Mouse (Mus musculus) limb, embryonic 12.5 days (tissue): ENCODE measurements around the gene Hist1h4c. TPM values are rescaled to one million over a fixed set of nuclear protein-coding genes. Genes with fewer than 3 reads are reported as not detected.
"Not testable (repeated sequence)": the region's sequence is repeated elsewhere in the genome, so short reads cannot be mapped to it uniquely, and the experiment has no call there.

Experiments used
- ATAC-seq: fragments of 200-750 bp; cut with Nextera tagmentation; 2 replicates; pipeline ENCODE4 v1.8.0; 2017; ENCODE audit warnings: low read depth, moderate TSS enrichment; ENCODE audit not compliant: insufficient number of reproducible peaks, insufficient read depth, low FRiP score, low TSS enrichment
- H3K27ac ChIP-seq: fragments of 300-500 bp; sonication (generic); 2 replicates; pipeline ENCODE4 v1.5.1; 2016; ENCODE audit warnings: mild to moderate bottlenecking, moderate library complexity
- H3K27me3 ChIP-seq: fragments of 300-500 bp; sonication (generic); 2 replicates; pipeline ENCODE4 v1.6.1; 2016; ENCODE audit warnings: mild to moderate bottlenecking, moderate library complexity
- H3K36me3 ChIP-seq: fragments of 300-500 bp; sonication (generic); 2 replicates; pipeline ENCODE4 v1.6.1; 2016; ENCODE audit warnings: mild to moderate bottlenecking, moderate library complexity
- H3K4me1 ChIP-seq: fragments of 300-500 bp; sonication (generic); replicated peaks from 2 replicates; pipeline ENCODE4 v1.6.1; 2016
- H3K4me2 ChIP-seq: fragments of 300-500 bp; sonication (generic); 2 replicates; pipeline ENCODE4 v1.6.1; 2016; ENCODE audit warnings: mild to moderate bottlenecking, moderate library complexity
- H3K4me3 ChIP-seq: fragments of 300-500 bp; sonication (generic); replicated peaks from 2 replicates; pipeline ENCODE4 v1.5.1; 2016; ENCODE audit warnings: mild to moderate bottlenecking
- H3K9ac ChIP-seq: fragments of 300-500 bp; sonication (generic); replicated peaks from 2 replicates; pipeline ENCODE4 v1.6.1; 2016; ENCODE audit warnings: mild to moderate bottlenecking, moderate library complexity
- H3K9me3 ChIP-seq: fragments of 300-500 bp; sonication (generic); 2 replicates; pipeline ENCODE4 v1.6.1; 2016; ENCODE audit warnings: mild to moderate bottlenecking, moderate library complexity
- WGBS: fragments of 180-500 bp; shearing (Covaris S2); methylation state at CpG from one replicate; pipeline ENCODE4 v1.1.7; 2016; 5-methylcytosine and 5-hydroxymethylcytosine counted together
- polyA plus RNA-seq: library from polyadenylated mRNA; unstranded; fragments of >200 nt; fragmentation: Nextera tagmentation; extraction: Ambion mirVana; gene quantifications from 2 replicates; pipeline ENCODE4 v1.2.1, GENCODE M21; 2016

Gene Hist1h4c
- polyA plus RNA-seq, 1 experiment from 2014 or later: 18.4 TPM

DNA sequence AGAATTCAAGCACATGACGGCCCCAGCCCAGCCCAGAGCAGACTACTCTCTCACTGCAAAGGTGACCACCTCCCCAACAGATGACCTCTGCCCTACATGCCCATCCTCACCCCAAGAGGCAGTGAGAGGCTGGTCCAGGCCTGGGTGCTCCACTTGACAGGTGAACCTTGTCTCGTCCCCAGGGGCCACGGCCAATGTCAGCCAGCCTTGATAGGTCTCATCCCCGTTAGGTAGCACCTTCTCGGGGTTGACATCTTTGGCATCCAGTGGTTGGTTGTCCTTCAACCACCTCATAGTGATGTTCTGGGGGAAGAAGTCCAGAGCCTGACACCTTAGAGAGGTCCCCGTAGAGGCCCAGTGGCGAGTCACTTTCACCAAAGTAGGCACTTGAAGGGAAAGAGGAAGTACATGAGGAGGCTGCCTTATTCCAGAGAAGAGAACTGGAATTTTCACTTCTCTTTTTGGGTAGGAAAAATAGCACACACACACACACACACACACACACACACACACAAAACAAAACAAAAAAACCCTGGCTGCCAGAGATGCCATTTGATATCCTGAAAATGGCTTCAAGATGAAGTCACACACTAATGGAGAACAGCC is 7.6 kb upstream of the Hist1h4c start:
- Histone ChIP-seq H3K4me3 (no peak overlapping the region), H3K4me2 (no peak overlapping the region), H3K9me3 (no peaks in the 10 kb centered on the region), H3K36me3 (no peaks in the 10 kb centered on the region), H3K4me1 (peaks cover 28% of the 10 kb centered on the region), H3K27me3 (no peaks in the 10 kb centered on the region), H3K9ac (no peak overlapping the region), H3K27ac (no peak overlapping the region)
- 88% methylated on average over 7 of the region's 7 CpGs for WGBS
- ATAC-seq: no peak

DNA sequence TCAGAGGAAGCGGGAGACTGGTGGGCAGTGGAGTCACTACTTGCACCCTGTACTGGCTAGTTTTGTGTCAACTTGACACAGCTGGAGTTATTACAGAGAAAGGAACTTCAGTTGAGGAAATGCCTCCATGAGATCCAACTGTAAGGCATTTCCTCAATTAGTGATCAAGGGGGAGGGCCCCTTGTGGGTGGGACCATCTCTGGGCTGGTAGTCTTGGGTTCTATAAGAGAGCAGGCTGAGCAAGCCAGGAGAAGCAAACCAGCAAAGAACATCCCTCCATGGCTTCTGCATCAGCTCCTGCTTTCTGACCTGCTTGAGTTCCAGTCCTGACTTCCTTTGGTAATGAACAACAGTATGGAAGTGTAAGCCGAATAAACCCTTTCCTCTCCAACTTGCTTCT is 4.5 kb upstream of the Hist1h4c start:
- not testable (repeated sequence) for H3K9me3 ChIP-seq, ATAC-seq, H3K36me3 ChIP-seq, H3K4me3 ChIP-seq, H3K27me3 ChIP-seq, H3K27ac ChIP-seq, H3K4me2 ChIP-seq, H3K9ac ChIP-seq
- 86% methylated on average over 2 of the region's 2 CpGs for WGBS
- peaks cover 10% of the 10 kb centered on the region for H3K4me1 ChIP-seq

DNA sequence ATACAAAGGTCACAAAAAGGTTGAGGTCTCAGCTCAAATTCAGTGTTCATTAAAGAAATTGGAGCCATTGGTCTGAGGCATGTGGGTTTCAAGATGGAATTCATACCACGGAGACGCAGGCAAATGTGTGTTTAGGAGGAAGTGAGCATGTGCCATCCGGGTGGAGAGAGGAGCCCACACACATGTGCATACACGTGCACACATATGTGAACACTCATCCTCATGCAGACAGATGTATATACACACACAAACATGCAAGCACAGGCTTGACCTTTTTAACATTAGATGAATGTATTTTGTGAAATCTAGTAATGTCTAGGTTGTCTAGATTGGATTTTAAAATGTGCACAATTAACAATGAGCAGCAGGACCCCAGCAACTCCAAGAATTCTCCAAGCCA is 4.0 kb upstream of the Hist1h4c start:
- Histone ChIP-seq H3K9me3 (no peaks in the 10 kb centered on the region), H3K4me3 (no peak overlapping the region), H3K4me1 (peaks cover 10% of the 10 kb centered on the region), H3K27me3 (no peaks in the 10 kb centered on the region), H3K9ac (no peak overlapping the region), H3K36me3 (no peaks in the 10 kb centered on the region), H3K27ac (no peak overlapping the region), H3K4me2 (no peak overlapping the region)
- no peak for ATAC-seq
- 76% methylated on average over 4 of the region's 4 CpGs for WGBS

DNA sequence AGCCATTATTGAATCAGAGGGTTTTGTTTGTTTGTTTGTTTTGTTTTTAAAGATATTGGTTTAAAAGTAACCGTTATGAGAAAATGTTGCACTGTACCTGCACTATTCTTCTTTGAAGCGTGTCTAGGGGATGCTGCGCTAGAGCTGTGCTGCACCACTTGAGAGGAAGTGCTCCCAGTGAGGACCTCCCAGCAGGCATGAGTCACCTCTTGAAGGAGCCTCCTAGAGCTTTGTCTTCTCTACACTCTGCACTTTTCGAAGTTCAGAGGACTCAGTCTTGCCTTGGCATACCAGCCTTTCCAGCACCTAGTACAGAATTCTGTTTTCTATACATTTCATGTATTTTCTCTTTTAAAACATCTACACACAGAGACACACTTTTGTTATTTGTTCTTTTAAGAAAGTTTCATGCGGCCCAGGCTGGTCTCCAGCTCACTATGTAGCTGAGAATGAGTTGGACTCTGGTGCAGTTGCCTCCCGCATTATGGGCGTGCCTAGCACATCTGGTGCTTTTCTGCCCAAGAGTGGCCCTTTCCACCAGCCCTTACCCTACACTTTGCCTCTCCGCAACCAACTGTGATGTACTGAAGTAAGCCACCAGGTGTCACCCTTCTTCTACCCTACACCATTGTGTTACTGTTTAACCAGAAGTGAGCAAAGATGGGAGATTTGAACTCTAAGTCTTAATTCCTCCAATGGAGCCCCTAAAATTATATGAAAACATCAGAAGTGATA is 2.7 kb upstream of the Hist1h4c start:
- Histone ChIP-seq H3K9me3 (no peaks in the 10 kb centered on the region), H3K4me1 (peaks cover 13% of the 10 kb centered on the region), H3K9ac (0 out of 2 replicates have a peak overlapping the region, but pooled peaks have one; percentile 18), H3K4me2 (no peak overlapping the region), H3K4me3 (no peak overlapping the region), H3K36me3 (no peaks in the 10 kb centered on the region), H3K27ac (peak overlapping the region; percentile 50; the same call in 1 of the 2 replicates), H3K27me3 (no peaks in the 10 kb centered on the region)
- ATAC-seq: peak; percentile 77
- 38% methylated on average over 8 of the region's 8 CpGs for WGBS

DNA sequence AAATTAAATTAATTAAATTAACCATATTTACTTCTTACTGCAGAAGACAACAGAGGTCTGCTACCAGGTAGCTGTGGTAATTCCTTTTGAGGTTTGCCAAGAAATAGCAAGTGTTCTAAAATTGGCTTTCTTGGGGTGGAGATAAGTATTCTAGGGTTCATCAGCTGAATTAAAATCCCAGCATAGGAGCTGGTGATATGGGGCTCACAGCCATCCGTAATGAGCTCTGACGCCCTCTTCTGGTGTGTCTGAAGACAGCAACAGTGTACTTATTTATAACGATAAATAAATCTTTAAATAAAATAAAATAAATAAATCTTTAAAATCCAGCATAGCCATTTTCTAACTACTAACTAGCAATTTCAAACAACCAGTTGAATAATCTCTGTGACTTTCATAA is 1.5 kb upstream of the Hist1h4c start:
- H3K27me3 ChIP-seq: no peaks in the 10 kb centered on the region
- H3K4me2 ChIP-seq: no peak overlapping the region
- no peak overlapping the region for H3K9ac ChIP-seq
- no peaks in the 10 kb centered on the region for H3K36me3 ChIP-seq
- no peak for ATAC-seq
- peaks cover 19% of the 10 kb centered on the region for H3K4me1 ChIP-seq
- H3K9me3 ChIP-seq: no peaks in the 10 kb centered on the region
- 71% methylated on average over 3 of the region's 3 CpGs for WGBS
- H3K27ac ChIP-seq: no peak overlapping the region
- H3K4me3 ChIP-seq: no peak overlapping the region

DNA sequence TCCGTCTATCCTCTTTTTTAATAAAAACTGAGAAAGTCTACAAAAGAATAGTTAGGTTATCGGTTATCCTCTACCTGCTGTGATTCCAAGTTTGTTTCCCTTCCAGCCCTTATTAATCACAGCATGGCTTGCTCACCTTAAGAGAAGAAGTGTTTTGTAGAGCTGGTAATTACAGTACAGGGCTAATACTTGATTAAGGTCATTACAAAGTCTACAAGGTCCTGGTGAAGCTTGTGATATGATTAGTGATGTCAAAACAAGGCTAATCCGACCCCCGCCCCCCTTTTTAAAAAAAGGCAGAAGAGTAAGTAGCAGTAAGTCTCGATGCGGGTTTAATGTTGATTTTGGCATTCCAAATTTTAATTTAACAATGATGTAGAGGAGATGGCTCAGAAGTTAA is 742 bp upstream of the Hist1h4c start:
- H3K27me3 ChIP-seq: no peaks in the 10 kb centered on the region
- H3K4me2 ChIP-seq: peak overlapping the region; percentile 37
- H3K27ac ChIP-seq: peak overlapping the region; percentile 89
- peaks cover 19% of the 10 kb centered on the region for H3K4me1 ChIP-seq
- WGBS: 77% methylated on average over 6 of the region's 6 CpGs
- ATAC-seq: no peak
- no peaks in the 10 kb centered on the region for H3K9me3 ChIP-seq
- H3K36me3 ChIP-seq: no peaks in the 10 kb centered on the region
- no peak overlapping the region for H3K9ac ChIP-seq
- no peak overlapping the region for H3K4me3 ChIP-seq

DNA sequence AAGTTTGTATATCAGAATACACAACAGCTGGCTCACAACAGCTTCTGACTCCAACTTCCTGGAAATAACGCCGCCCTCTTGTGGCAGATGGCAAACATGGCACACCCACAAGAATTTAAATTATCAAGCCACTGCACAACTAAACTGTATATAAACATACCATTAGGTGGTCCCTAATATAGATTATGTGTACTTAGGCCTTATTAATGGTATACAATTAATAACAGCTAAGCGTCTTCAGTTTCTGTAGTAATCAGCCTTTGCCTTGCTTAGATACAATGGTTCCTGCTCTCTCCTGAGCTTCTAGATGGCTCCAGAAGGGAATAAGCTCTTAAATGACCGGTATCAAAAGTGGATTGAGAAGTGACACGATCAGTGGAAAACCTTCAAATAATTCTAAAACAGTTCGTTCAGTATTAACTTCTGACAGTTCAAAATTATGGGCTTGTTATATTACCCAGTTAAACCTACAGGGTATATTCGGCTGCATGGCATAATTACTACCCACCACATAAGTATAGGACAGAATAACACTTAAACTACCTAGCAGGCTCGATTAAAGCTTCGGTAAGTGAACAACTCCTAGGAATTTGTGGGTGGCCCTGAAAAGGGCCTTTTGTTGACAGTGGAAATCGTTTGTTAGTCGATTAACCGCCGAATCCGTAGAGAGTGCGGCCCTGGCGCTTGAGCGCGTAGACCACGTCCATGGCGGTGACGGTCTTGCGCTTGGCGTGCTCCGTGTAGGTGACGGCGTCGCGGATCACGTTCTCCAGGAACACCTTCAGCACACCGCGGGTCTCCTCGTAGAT is 559 bp downstream of the Hist1h4c start:
- Histone ChIP-seq H3K4me2 (peak overlapping the region; percentile 71), H3K4me1 (peaks cover 19% of the 10 kb centered on the region), H3K27me3 (no peaks in the 10 kb centered on the region), H3K4me3 (peak overlapping the region; percentile 47), H3K36me3 (no peaks in the 10 kb centered on the region), H3K9ac (peak overlapping the region; percentile 70), H3K27ac (peak overlapping the region; percentile 95), H3K9me3 (no peaks in the 10 kb centered on the region)
- peak; percentile 45 for ATAC-seq
- under 1% methylated on average over 27 of the region's 32 CpGs for WGBS

DNA sequence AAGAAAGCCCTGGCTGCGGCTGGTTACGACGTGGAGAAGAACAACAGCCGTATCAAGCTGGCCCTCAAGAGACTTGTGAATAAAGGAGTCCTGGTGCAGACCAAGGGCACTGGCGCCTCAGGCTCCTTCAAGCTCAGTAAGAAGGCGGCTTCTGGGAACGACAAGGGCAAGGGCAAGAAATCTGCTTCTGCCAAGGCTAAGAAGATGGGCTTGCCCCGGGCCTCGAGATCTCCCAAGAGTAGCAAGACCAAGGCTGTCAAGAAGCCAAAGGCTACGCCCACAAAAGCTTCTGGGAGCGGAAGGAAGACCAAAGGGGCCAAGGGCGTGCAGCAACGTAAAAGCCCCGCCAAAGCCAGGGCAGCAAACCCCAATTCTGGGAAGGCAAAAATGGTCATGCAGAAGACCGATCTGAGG is 2.2 kb downstream of the Hist1h4c start:
- Histone ChIP-seq H3K4me3 (0 out of 2 replicates have a peak overlapping the region, but pooled peaks have one; percentile 1), H3K4me2 (peak overlapping the region; percentile 33)

DNA sequence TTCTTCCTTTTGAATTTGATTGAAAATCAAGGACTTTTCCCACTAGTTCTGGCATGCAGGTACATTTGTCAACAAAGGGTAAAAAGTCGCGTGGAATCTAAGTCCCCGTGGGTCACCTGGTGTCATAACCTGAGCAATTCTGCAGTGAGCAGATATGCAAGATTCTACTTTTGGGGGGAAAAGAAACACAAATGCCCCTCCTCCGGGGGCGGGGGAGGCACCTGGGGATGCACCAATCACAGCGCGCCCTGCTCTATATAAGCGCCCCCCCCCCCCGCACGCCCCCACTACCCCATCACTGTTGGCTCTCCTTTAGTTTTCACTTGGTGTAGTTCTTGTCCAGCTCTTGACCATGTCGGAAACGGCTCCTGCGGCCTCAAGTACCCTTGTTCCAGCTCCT is 2.7 kb downstream of the Hist1h4c start, which contains the start of gene Hist1h1t:
Gene Hist1h1t (plus strand): TSS at position 301 of the 400 bp plus-strand sequence.
- peak within 1 kb of the TSS; percentile 82 for H3K27ac ChIP-seq
- 58% methylated on average over 9 of the region's 13 CpGs for WGBS
- no peak for ATAC-seq
- H3K36me3 ChIP-seq: no peaks in the 10 kb centered on the region
- H3K4me2 ChIP-seq: peak within 1 kb of the TSS; percentile 33
- peaks cover 16% of the 10 kb centered on the region for H3K4me1 ChIP-seq
- no peaks in the 10 kb centered on the region for H3K27me3 ChIP-seq
- 0 out of 2 replicates have a peak within 1 kb of the TSS, but pooled peaks have one; percentile 1 for H3K4me3 ChIP-seq
- no peaks in the 10 kb centered on the region for H3K9me3 ChIP-seq
- H3K9ac ChIP-seq: no peak within 1 kb of the TSS

More for the DNA sequence above, 2.2 kb downstream of the Hist1h4c start:
- H3K36me3 ChIP-seq: no peaks in the 10 kb centered on the region
- WGBS: 49% methylated on average over 15 of the region's 15 CpGs
- peaks cover 19% of the 10 kb centered on the region for H3K4me1 ChIP-seq
- no peak for ATAC-seq
- H3K27ac ChIP-seq: peak overlapping the region; percentile 82
- no peaks in the 10 kb centered on the region for H3K27me3 ChIP-seq
- H3K9ac ChIP-seq: no peak overlapping the region
- H3K9me3 ChIP-seq: no peaks in the 10 kb centered on the region

DNA sequence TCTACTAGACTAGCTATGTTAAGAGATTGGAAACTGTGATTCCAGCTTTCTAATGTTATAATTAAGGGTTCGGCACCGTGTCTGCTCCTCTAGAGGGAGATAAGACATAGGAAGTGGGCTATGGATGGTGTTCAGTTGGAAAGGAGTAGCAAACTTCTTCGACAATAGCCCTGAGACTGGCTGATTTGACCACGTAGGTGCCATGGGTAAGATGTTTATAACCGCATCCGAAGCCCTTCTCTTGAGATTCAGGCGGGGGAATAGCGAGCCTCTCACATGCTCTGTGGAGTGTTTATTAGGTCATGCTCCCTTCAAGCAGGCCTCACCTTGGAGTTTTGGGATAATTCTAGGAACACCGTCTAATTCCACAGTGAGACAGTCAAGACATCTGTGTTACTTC is 3.3 kb downstream of the Hist1h4c start:
- ATAC-seq: no peak
- H3K27ac ChIP-seq: no peak overlapping the region
- no peak overlapping the region for H3K4me3 ChIP-seq
- H3K4me2 ChIP-seq: no peak overlapping the region
- H3K9me3 ChIP-seq: no peaks in the 10 kb centered on the region
- H3K27me3 ChIP-seq: no peaks in the 10 kb centered on the region
- no peak overlapping the region for H3K9ac ChIP-seq
- peaks cover 16% of the 10 kb centered on the region for H3K4me1 ChIP-seq
- no peaks in the 10 kb centered on the region for H3K36me3 ChIP-seq
- whole genome bisulfite sequencing: 94% methylated on average over 9 of the region's 9 CpGs

DNA sequence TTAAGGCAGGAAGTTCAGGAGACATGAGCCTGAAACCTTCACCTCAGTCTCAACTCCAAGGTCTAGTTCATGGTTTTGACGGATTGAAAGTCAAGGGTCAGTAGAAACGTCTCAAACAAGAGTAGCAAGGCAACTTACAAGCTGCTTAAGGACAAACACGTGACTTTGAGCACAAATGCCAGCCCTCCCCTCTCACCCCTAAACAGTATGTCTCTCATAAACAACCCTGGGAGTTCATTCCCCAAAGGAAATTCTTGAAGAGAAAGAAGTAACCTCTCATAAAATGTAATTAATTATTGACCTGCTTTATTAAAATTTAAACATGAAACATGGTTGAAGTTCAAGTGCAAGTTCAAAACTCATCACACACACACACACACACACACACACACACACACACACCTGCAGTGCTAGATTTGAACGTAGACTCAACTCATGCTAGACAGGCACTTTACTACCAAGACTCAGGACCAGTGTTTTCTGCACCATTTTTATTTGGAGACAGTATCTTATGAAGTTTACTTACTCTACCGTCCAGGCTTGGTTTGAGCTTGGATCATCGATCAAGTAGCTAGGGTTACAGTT is 4.3 kb downstream of the Hist1h4c start:
- H3K9me3 ChIP-seq: no peaks in the 10 kb centered on the region
- no peaks in the 10 kb centered on the region for H3K36me3 ChIP-seq
- WGBS: 77% methylated on average over 6 of the region's 6 CpGs
- H3K4me2 ChIP-seq: no peak overlapping the region
- no peak overlapping the region for H3K9ac ChIP-seq
- ATAC-seq: no peak
- no peak overlapping the region for H3K4me3 ChIP-seq
- H3K4me1 ChIP-seq: peaks cover 13% of the 10 kb centered on the region
- H3K27ac ChIP-seq: no peak overlapping the region
- H3K27me3 ChIP-seq: no peaks in the 10 kb centered on the region
